Mouse (Mus musculus) lung, embryonic 14.5 days (tissue): Measurements from ENCODE around the gene Pbx2. TPM values are rescaled to one million over a fixed set of nuclear protein-coding genes. Genes with fewer than 3 reads are reported as not detected.
A peak's percentile ranks its signal among the peaks of the same experiment; 100 is the strongest.

Experiments
- ATAC-seq: fragments of 200-750 bp; cut with Nextera tagmentation; 2 replicates; pipeline ENCODE4 v1.8.0; 2017; ENCODE audit warnings: mild to moderate bottlenecking, moderate TSS enrichment, moderate library complexity; ENCODE audit not compliant: insufficient read depth
- DNase-seq: peaks from one replicate; pipeline ENCODE4 v3.0.0-alpha.2; 2015
- H3K27ac ChIP-seq: fragments of 300-500 bp; sonication (generic); 2 replicates; pipeline ENCODE4 v1.5.1; 2014; ENCODE audit warnings: low read depth, mild to moderate bottlenecking, moderate library complexity
- H3K27me3 ChIP-seq: fragments of 300-500 bp; sonication (generic); 2 replicates; pipeline ENCODE4 v1.6.1; 2014; ENCODE audit warnings: low read length, control low read depth; ENCODE audit not compliant: insufficient read depth
- H3K36me3 ChIP-seq: fragments of 300-500 bp; sonication (generic); 2 replicates; pipeline ENCODE4 v1.6.1; 2014; ENCODE audit warnings: control low read depth; ENCODE audit not compliant: insufficient read depth
- H3K4me1 ChIP-seq: fragments of 300-500 bp; sonication (generic); 2 replicates; pipeline ENCODE4 v1.6.1; 2014; ENCODE audit warnings: antibody characterized with exemption, control low read depth; ENCODE audit not compliant: insufficient read depth
- H3K4me2 ChIP-seq: fragments of 300-500 bp; sonication (generic); 2 replicates; pipeline ENCODE4 v1.6.1; 2014; ENCODE audit warnings: mild to moderate bottlenecking
- H3K4me3 ChIP-seq: fragments of 300-500 bp; sonication (generic); 2 replicates; pipeline ENCODE4 v1.5.1; 2014; ENCODE audit warnings: low read depth, low read length
- H3K9ac ChIP-seq: fragments of 300-500 bp; sonication (generic); 2 replicates; pipeline ENCODE4 v1.6.1; 2014
- H3K9me3 ChIP-seq: fragments of 300-500 bp; sonication (generic); 2 replicates; pipeline ENCODE4 v1.6.1; 2016; ENCODE audit warnings: low read depth, low read length, control low read depth
- CTCF ChIP-seq: IDR thresholded peaks from 2 replicates; pipeline ENCODE4 v1.5.1; 2016; ENCODE audit warnings: antibody characterized with exemption, low read depth
- WGBS: fragments of 180-500 bp; shearing (Covaris S2); extraction: QIAGEN DNeasy Blood & Tissue Kit; methylation state at CpG from one replicate; pipeline ENCODE4 v1.1.7; 2014; 5-methylcytosine and 5-hydroxymethylcytosine counted together
- polyA plus RNA-seq: library from polyadenylated mRNA; unstranded; fragments of >200 nt; fragmentation: Nextera tagmentation; extraction: Ambion mirVana; gene quantifications from 2 replicates; pipeline ENCODE4 v1.2.1, GENCODE M21; 2014

The Pbx2 gene
- polyA plus RNA-seq, 1 experiment from 2014 or later: 10.4 TPM

DNA sequence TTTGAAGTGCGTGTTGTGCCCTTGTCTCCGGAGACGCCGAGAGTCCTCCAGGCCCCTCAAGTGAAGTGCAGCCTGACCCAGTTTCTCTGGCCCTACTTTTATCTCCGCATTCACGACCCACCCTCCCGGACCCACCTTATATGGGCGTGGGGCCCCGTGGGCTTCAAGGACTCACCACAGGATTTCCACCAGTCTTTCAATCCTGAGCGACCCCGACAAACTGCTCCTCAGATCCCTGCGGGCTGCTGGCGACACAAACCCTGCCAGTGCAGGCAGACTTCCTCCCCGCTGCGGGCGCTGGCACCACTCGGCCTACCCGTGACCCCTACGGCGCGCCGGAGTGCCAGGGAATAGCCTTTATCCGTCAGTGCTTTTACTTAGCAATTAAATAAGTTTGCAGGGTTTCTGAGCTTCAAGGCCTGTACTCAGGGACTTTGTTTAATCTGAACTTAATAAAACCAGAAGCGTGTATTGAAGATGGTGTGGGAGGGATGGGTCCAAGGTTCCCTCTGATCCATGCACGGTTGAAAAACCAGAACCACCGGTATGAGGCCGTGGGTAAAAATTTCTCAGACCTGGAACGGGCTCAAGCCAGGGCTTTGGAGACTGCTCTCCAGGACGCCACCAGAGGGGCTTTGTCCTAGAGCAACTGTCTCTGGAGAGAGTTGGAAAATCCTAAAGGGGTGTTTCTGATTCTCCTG is 37.0 kb downstream of the Pbx2 start, which contains the start of gene Ppt2:
Gene Ppt2 (minus strand): TSS at position 568 of the 701 bp plus-strand sequence.
- ATAC-seq (no peak), DNase-seq (peak; percentile 59)
- WGBS: 3% methylated on average over 29 of the region's 29 CpGs
- peaks cover 16% of the 10 kb centered on the region; the same call in 1 of the 2 replicates for H3K4me1 ChIP-seq
- H3K27ac ChIP-seq: peak within 1 kb of the TSS; percentile 95
- H3K36me3 ChIP-seq: peaks cover 6% of the 10 kb centered on the region; the same call in 1 of the 2 replicates
- H3K9ac ChIP-seq: peak within 1 kb of the TSS; percentile 73
- H3K27me3 ChIP-seq: peaks cover 41% of the 10 kb centered on the region
- no peaks in the 10 kb centered on the region for H3K9me3 ChIP-seq
- no peak for TF ChIP-seq CTCF
- H3K4me2 ChIP-seq: peak within 1 kb of the TSS; percentile 92
- peak within 1 kb of the TSS; percentile 69 for H3K4me3 ChIP-seq

DNA sequence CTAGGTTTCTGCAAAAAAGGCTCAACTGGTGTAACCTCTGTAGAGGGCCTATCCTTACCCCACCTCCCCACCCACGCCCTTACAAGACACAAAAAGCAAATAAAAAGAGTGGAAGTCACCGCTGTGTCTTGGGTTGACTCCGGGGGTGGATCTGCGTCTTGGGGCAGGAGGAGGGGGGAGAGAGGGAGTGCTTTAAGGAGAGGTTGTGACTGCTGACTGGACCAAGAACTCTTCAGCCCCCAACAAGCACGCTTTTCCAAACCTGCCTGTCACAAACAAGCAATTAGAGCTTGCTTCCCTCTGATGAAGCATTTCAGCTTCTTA is 37.5 kb downstream of the Pbx2 start:
- WGBS: 31% methylated on average over 5 of the region's 5 CpGs
- Histone ChIP-seq H3K36me3 (peaks cover 6% of the 10 kb centered on the region; the same call in 1 of the 2 replicates), H3K4me3 (peak overlapping the region; percentile 69), H3K27ac (peak overlapping the region; percentile 95; the same call in 1 of the 2 replicates), H3K27me3 (peaks cover 46% of the 10 kb centered on the region), H3K4me2 (peak overlapping the region; percentile 92), H3K9ac (peak overlapping the region; percentile 73), H3K9me3 (no peaks in the 10 kb centered on the region), H3K4me1 (peaks cover 16% of the 10 kb centered on the region; the same call in 1 of the 2 replicates)
- TF ChIP-seq CTCF: no peak
- DNase-seq (no peak), ATAC-seq (no peak)

DNA sequence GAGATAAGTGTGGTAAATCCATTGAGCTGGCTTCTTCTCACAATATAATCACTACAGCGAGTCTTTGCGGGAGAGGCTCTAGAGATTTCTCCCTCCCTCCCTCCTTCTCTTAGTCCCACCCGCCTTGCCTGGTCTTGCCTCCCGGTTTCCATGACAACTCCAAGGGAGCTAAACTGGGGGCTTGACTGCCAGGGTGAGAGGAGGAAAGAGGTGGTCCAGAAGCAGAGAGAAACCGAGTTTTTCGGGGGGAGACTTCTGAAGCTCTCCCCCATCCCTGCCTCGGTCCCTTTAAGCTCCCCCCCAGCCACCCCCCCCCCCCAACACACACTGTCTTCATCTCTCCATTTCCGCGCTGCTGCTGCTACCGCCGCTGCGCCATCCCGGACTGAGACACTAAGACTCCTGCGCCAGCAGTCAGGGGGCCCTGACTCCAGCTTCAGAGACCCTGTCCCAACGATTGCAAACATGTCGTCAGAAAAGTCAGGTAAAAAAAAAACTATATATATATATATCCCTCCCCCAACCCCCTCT is 38.2 kb downstream of the Pbx2 start, which contains the start of gene Prrt1:
Gene Prrt1 (plus strand): TSS at position 313 of the 531 bp plus-strand sequence.
- H3K27ac ChIP-seq: peak within 1 kb of the TSS; percentile 95; the same call in 1 of the 2 replicates
- H3K9me3 ChIP-seq: no peaks in the 10 kb centered on the region
- peak; percentile 65 for DNase-seq
- peak within 1 kb of the TSS; percentile 73 for H3K9ac ChIP-seq
- peak within 1 kb of the TSS; percentile 69 for H3K4me3 ChIP-seq
- H3K36me3 ChIP-seq: peaks cover 6% of the 10 kb centered on the region; the same call in 1 of the 2 replicates
- no peak for TF ChIP-seq CTCF
- peaks cover 51% of the 10 kb centered on the region for H3K27me3 ChIP-seq
- peaks cover 16% of the 10 kb centered on the region; the same call in 1 of the 2 replicates for H3K4me1 ChIP-seq
- no peak for ATAC-seq
- under 1% methylated on average over 16 of the region's 16 CpGs for WGBS
- H3K4me2 ChIP-seq: peak within 1 kb of the TSS; percentile 92

DNA sequence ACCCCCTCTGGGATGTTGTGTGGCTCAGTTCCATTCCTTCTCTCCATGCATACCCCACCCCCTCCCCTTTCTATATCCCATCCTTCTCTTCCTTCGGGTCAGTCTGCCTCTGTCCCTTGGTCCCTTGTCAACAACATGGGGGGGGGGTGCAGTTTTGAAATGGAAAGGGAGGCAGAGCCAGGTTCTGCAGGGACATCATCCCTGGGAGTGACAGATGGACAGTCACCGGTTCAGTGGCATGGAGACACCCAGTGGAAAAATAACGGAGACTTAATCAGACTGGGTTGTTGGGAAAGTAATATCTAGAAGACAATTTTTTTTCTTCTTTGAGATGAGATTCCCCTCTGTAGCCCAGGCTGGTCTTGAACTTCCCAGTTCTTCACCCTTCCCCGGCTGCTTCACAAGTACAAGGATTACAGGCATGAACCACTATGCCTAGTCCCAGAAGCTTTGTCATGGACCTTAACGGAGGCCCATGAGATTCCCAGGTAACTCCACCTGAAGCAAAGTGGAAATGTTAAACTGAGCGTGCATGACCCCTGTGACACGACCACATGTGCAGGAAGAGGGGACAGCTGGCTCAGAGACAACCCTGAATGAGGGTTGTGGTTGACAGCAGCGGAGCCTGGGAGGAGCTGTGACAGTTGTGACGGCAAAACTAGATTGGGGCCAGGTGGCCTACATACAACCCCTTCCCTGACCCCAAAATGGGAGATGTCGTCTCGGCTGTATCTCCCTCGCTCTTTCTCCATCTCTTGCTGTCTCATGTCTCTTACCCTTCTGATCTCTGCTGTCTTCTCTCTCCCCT is 38.9 kb downstream of the Pbx2 start:
- ATAC-seq: no peak
- no peak overlapping the region for H3K9ac ChIP-seq
- peaks cover 6% of the 10 kb centered on the region; the same call in 1 of the 2 replicates for H3K36me3 ChIP-seq
- H3K4me2 ChIP-seq: peak overlapping the region; percentile 92
- H3K4me1 ChIP-seq: peaks cover 16% of the 10 kb centered on the region; the same call in 1 of the 2 replicates
- no peak for TF ChIP-seq CTCF
- peaks cover 51% of the 10 kb centered on the region for H3K27me3 ChIP-seq
- H3K4me3 ChIP-seq: peak overlapping the region; percentile 21; the same call in 1 of the 2 replicates
- H3K9me3 ChIP-seq: no peaks in the 10 kb centered on the region
- WGBS: 16% methylated on average over 12 of the region's 12 CpGs
- DNase-seq: no peak
- H3K27ac ChIP-seq: no peak overlapping the region

DNA sequence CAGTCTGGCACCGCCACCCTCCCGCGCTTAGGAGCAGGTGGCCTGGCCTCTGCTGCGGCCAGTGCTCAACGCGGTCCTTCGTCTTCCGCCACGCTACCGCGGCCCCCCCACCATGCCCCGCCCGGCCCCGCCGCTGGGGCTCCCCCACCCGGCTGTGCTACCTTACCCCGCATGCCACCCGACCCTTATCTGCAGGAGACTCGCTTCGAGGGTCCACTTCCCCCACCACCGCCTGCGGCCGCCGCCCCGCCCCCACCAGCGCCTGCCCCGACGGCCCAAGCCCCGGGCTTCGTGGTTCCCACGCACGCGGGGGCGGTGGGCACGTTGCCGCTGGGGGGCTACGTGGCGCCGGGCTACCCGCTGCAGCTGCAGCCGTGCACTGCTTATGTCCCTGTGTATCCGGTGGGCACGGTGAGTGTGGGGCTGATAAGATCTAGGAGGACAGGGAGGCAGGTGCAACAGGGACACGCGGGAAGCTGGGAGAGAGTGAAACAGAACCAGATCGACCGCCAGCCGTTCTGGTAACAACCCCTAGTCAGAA is 39.8 kb downstream of the Pbx2 start:
- WGBS: 1% methylated on average over 48 of the region's 48 CpGs
- Histone ChIP-seq H3K4me3 (peak overlapping the region; percentile 23), H3K4me1 (peaks cover 16% of the 10 kb centered on the region; the same call in 1 of the 2 replicates), H3K36me3 (no peaks in the 10 kb centered on the region), H3K27me3 (peaks cover 51% of the 10 kb centered on the region), H3K9ac (no peak overlapping the region; the same call in 1 of the 2 replicates), H3K27ac (no peak overlapping the region), H3K9me3 (no peaks in the 10 kb centered on the region), H3K4me2 (peak overlapping the region; percentile 48)
- ATAC-seq (no peak), DNase-seq (no peak)
- no peak for TF ChIP-seq CTCF

DNA sequence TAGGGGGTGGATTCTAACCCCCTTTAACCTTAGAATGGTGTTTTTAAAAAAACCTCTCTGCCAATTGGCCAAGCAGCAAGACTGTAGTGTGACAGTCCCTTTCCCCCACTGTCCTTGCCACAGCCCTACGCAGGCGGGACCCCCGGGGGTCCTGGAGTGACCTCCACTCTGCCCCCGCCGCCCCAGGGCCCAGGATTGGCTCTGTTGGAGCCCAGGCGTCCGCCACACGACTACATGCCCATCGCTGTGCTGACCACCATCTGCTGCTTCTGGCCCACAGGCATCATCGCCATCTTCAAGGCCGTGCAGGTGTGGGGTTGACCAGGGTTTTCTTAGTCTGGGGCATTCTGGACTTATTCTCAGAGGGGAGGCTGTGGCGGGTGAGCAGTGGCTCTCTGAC is 40.6 kb downstream of the Pbx2 start:
- Histone ChIP-seq H3K4me2 (peak overlapping the region; percentile 67), H3K4me3 (peak overlapping the region; percentile 37), H3K36me3 (no peaks in the 10 kb centered on the region), H3K4me1 (peaks cover 10% of the 10 kb centered on the region; the same call in 1 of the 2 replicates), H3K9ac (no peak overlapping the region; the same call in 1 of the 2 replicates), H3K9me3 (no peaks in the 10 kb centered on the region), H3K27me3 (peaks cover 51% of the 10 kb centered on the region), H3K27ac (no peak overlapping the region)
- TF ChIP-seq CTCF: no peak
- no peak for ATAC-seq
- WGBS: 6% methylated on average over 12 of the region's 12 CpGs
- DNase-seq: no peak
